Mouse (Mus musculus) olfactory bulb, adult 2 months (tissue): ENCODE results near the gene Hivep3.

Experiments
- CTCF ChIP-seq: fragments of 200-500 bp; IDR thresholded peaks from 2 replicates; pipeline ENCODE4 v1.5.1; 2012; ENCODE audit warnings: low read depth, mild to moderate bottlenecking, low read length, moderate library complexity; ENCODE audit not compliant: insufficient read depth
- POLR2A ChIP-seq: fragments of 200-500 bp; IDR thresholded peaks from 2 replicates; pipeline ENCODE4 v1.6.1; 2012; ENCODE audit warnings: mild to moderate bottlenecking, low read depth, low read length, moderate library complexity; ENCODE audit not compliant: insufficient read depth

- TF ChIP-seq CTCF, result no peak
- TF ChIP-seq POLR2A, result no peak
Measured at GRCm38 (mm10) chr4:119867132-119867531, 133.5 kb downstream of the Hivep3 start.
